ENCODE assay signal across 11 mouse cellular contexts in genomic region chr4:11887377-11887776, GRCm38 (mm10).
DNase-seq lines count a peak whose midpoint lies in the region; ATAC-seq and TF ChIP-seq lines count a peak whose summit lies in the region.
"Had no signal": no experiment of that assay in that cellular context is flagged by ENCODE, and none has a peak within 500 bp of the region (broad histone marks: within the 10 kb centered on the region; RNA-seq: fewer than 3 reads in every experiment).

No protein-coding gene starts in this region.

- peak; percentile 42 for ATAC-seq in embryonic facial prominence, embryonic 14.5 days (ENCODE audit: low read depth)
- peak; percentile 68; the same call in 1 of the 2 replicates for ATAC-seq in forebrain, embryonic 12.5 days (ENCODE audit: low FRiP score)
- peak; percentile 32; the same call in 1 of the 2 replicates for ATAC-seq in hindbrain, postnatal 0 days
- ATAC-seq in neural tube, embryonic 14.5 days (ENCODE audit: low read depth): peak; percentile 85

- no peaks in the 10 kb centered on the region for H3K27me3 ChIP-seq in embryonic facial prominence, embryonic 14.5 days (replicated peaks; ENCODE audit: control insufficient read depth, insufficient read depth, low read length)
- no peaks in the 10 kb centered on the region for H3K27me3 ChIP-seq in embryonic facial prominence, embryonic 10.5 days (replicated peaks; ENCODE audit: low read depth, poor library complexity, severe bottlenecking)
- H3K27me3 ChIP-seq in forebrain, embryonic 12.5 days: no peaks in the 10 kb centered on the region
- H3K27me3 ChIP-seq in hindbrain, postnatal 0 days (ENCODE audit: insufficient read depth, low read length): no peaks in the 10 kb centered on the region
- no peaks in the 10 kb centered on the region for H3K27me3 ChIP-seq in neural tube, embryonic 14.5 days (ENCODE audit: control insufficient read depth, insufficient read depth, low read length)
- H3K27me3 ChIP-seq in cerebellum, adult 2 months (ENCODE audit: control insufficient read depth, insufficient read depth, low read length): no peaks in the 10 kb centered on the region
- H3K27me3 ChIP-seq: lung, embryonic 15.5 days had no signal

- WGBS in embryonic facial prominence, embryonic 14.5 days: 37% methylated on average over 1 of the region's 1 CpGs
- WGBS in embryonic facial prominence, embryonic 10.5 days: 44% methylated on average over 1 of the region's 1 CpGs
- 3% methylated on average over 1 of the region's 1 CpGs for WGBS in forebrain, embryonic 12.5 days
- WGBS in hindbrain, postnatal 0 days: 15% methylated on average over 1 of the region's 1 CpGs
- WGBS in neural tube, embryonic 14.5 days: 3% methylated on average over 1 of the region's 1 CpGs
- WGBS in cerebellum, adult 2 months: 15% methylated on average over 1 of the region's 1 CpGs

- H3K36me3 ChIP-seq in embryonic facial prominence, embryonic 14.5 days (ENCODE audit: control insufficient read depth, insufficient read depth, low read length): no peaks in the 10 kb centered on the region
- no peaks in the 10 kb centered on the region for H3K36me3 ChIP-seq in embryonic facial prominence, embryonic 10.5 days (replicated peaks)
- H3K36me3 ChIP-seq in forebrain, embryonic 12.5 days (replicated peaks): no peaks in the 10 kb centered on the region
- no peaks in the 10 kb centered on the region for H3K36me3 ChIP-seq in hindbrain, postnatal 0 days (ENCODE audit: insufficient read depth, low read length)
- H3K36me3 ChIP-seq in neural tube, embryonic 14.5 days (ENCODE audit: control insufficient read depth, insufficient read depth, low read length): no peaks in the 10 kb centered on the region
- H3K36me3 ChIP-seq: heart, embryonic 10.5 days; lung, embryonic 15.5 days had no signal

- H3K4me1 ChIP-seq in embryonic facial prominence, embryonic 14.5 days (ENCODE audit: control insufficient read depth, insufficient read depth, low read length): peaks cover 11% of the 10 kb centered on the region; the same call in 1 of the 2 replicates
- peaks cover 17% of the 10 kb centered on the region for H3K4me1 ChIP-seq in embryonic facial prominence, embryonic 10.5 days
- H3K4me1 ChIP-seq in forebrain, embryonic 12.5 days: peaks cover 7% of the 10 kb centered on the region
- no peaks in the 10 kb centered on the region for H3K4me1 ChIP-seq in hindbrain, postnatal 0 days (ENCODE audit: insufficient read depth, low read length)
- H3K4me1 ChIP-seq in neural tube, embryonic 14.5 days (ENCODE audit: control insufficient read depth, insufficient read depth, low read length): peaks cover 7% of the 10 kb centered on the region
- no peaks in the 10 kb centered on the region for H3K4me1 ChIP-seq in cerebellum, adult 2 months (ENCODE audit: control insufficient read depth, insufficient read depth, low read length)

- H3K4me3 ChIP-seq in embryonic facial prominence, embryonic 14.5 days (ENCODE audit: low read depth, low read length): no peak overlapping the region
- H3K4me3 ChIP-seq in embryonic facial prominence, embryonic 10.5 days: no peak overlapping the region
- H3K4me3 ChIP-seq in forebrain, embryonic 12.5 days (replicated peaks): no peak overlapping the region
- no peak overlapping the region for H3K4me3 ChIP-seq in hindbrain, postnatal 0 days (ENCODE audit: low read length)
- H3K4me3 ChIP-seq in neural tube, embryonic 14.5 days (ENCODE audit: low read depth, low read length): no peak overlapping the region
- no peak overlapping the region for H3K4me3 ChIP-seq in cerebellum, adult 2 months (replicated peaks; ENCODE audit: insufficient read depth, low read depth, low read length)
- H3K4me3 ChIP-seq: heart, embryonic 10.5 days; lung, embryonic 15.5 days had no signal

- peak; percentile 45 for DNase-seq in embryonic facial prominence, embryonic 14.5 days (ENCODE audit: low spot score)
- no peak for DNase-seq in embryonic facial prominence, embryonic 10.5 days (ENCODE audit: low spot score)
- no peak for DNase-seq in hindbrain, postnatal 0 days (ENCODE audit: low spot score)
- no peak for DNase-seq in cerebellum, adult 2 months
- DNase-seq in layer of hippocampus, adult 9-11 months: no peak
- DNase-seq in layer of hippocampus, postnatal 36 days: no peak
- DNase-seq: cerebellum, postnatal 25 days had no signal

- H3K9me3 ChIP-seq in embryonic facial prominence, embryonic 14.5 days (ENCODE audit: control insufficient read depth, low read length): no peaks in the 10 kb centered on the region
- no peaks in the 10 kb centered on the region for H3K9me3 ChIP-seq in embryonic facial prominence, embryonic 10.5 days
- H3K9me3 ChIP-seq in forebrain, embryonic 12.5 days: no peaks in the 10 kb centered on the region
- no peaks in the 10 kb centered on the region for H3K9me3 ChIP-seq in hindbrain, postnatal 0 days (ENCODE audit: low read length)
- H3K9me3 ChIP-seq in neural tube, embryonic 14.5 days (ENCODE audit: control insufficient read depth, low read length): no peaks in the 10 kb centered on the region
- H3K9me3 ChIP-seq: heart, embryonic 10.5 days; lung, embryonic 15.5 days had no signal

- no peak overlapping the region for H3K4me2 ChIP-seq in embryonic facial prominence, embryonic 14.5 days (ENCODE audit: low read depth, low read length)
- no peak overlapping the region for H3K4me2 ChIP-seq in forebrain, embryonic 12.5 days
- no peak overlapping the region for H3K4me2 ChIP-seq in hindbrain, postnatal 0 days (ENCODE audit: low read depth, low read length)
- H3K4me2 ChIP-seq in neural tube, embryonic 14.5 days (ENCODE audit: low read depth, low read length): no peak overlapping the region
- H3K4me2 ChIP-seq: lung, embryonic 15.5 days had no signal

- H3K9ac ChIP-seq in embryonic facial prominence, embryonic 14.5 days (ENCODE audit: low read depth, low read length): no peak overlapping the region
- H3K9ac ChIP-seq in forebrain, embryonic 12.5 days: no peak overlapping the region
- no peak overlapping the region for H3K9ac ChIP-seq in hindbrain, postnatal 0 days (replicated peaks; ENCODE audit: low read length)
- H3K9ac ChIP-seq in neural tube, embryonic 14.5 days (replicated peaks; ENCODE audit: low read depth, low read length): no peak overlapping the region
- H3K9ac ChIP-seq: lung, embryonic 15.5 days had no signal

- TF ChIP-seq POLR2A in cerebellum, adult 2 months (IDR thresholded peaks at IDR 0.05; ENCODE audit: borderline replicate concordance, insufficient read depth, low read length): no peak

- TF ChIP-seq CTCF in hindbrain, postnatal 0 days (IDR thresholded peaks at IDR 0.05; ENCODE audit: low read depth): no peak
- no peak for TF ChIP-seq CTCF in cerebellum, adult 2 months (IDR thresholded peaks at IDR 0.05; ENCODE audit: borderline replicate concordance, insufficient read depth, low read depth, low read length)

- H3K27ac ChIP-seq in embryonic facial prominence, embryonic 14.5 days (replicated peaks; ENCODE audit: low read depth, low read length): no peak overlapping the region
- H3K27ac ChIP-seq in embryonic facial prominence, embryonic 10.5 days (replicated peaks): no peak overlapping the region
- no peak overlapping the region for H3K27ac ChIP-seq in forebrain, embryonic 12.5 days
- H3K27ac ChIP-seq in hindbrain, postnatal 0 days: no peak overlapping the region
- no peak overlapping the region for H3K27ac ChIP-seq in neural tube, embryonic 14.5 days (ENCODE audit: low read depth, low read length)
- no peak overlapping the region for H3K27ac ChIP-seq in cerebellum, adult 2 months (ENCODE audit: insufficient read depth, low read length)
- H3K27ac ChIP-seq: heart, embryonic 10.5 days; lung, embryonic 15.5 days had no signal

Comparison
In these comparisons a context has a peak if more than half of its experiments do, and no peak if none do; other contexts are left out.
1. ATAC-seq: peak in every context shown above with its lines; median percentile 85 in neural tube, embryonic 14.5 days; 68 in forebrain, embryonic 12.5 days; 42 in embryonic facial prominence, embryonic 14.5 days; 32 in hindbrain, postnatal 0 days.